Mouse (Mus musculus) limb, embryonic 11.5 days (tissue): Measurements from ENCODE around the gene Sspn. TPM values are rescaled to one million over a fixed set of nuclear protein-coding genes. Genes with fewer than 3 reads are reported as not detected.

ENCODE experiments used
- ATAC-seq: fragments of 200-750 bp; cut with Nextera tagmentation; 2 replicates; pipeline ENCODE4 v1.8.0; 2017; ENCODE audit warnings: low read depth; ENCODE audit not compliant: insufficient number of reproducible peaks, low FRiP score, low TSS enrichment
- DNase-seq: peaks from one replicate; pipeline ENCODE4 v3.0.0-alpha.2; 2015; ENCODE audit warnings: low spot score
- H3K27ac ChIP-seq: fragments of 300-500 bp; sonication (generic); replicated peaks from 2 replicates; pipeline ENCODE4 v1.5.1; 2014; ENCODE audit warnings: low read depth, mild to moderate bottlenecking, low read length
- H3K27me3 ChIP-seq: fragments of 300-500 bp; sonication (generic); 2 replicates; pipeline ENCODE4 v1.6.1; 2014; ENCODE audit warnings: mild to moderate bottlenecking, low read length, mixed read lengths; ENCODE audit not compliant: control insufficient read depth, insufficient read depth
- H3K36me3 ChIP-seq: fragments of 300-500 bp; sonication (generic); 2 replicates; pipeline ENCODE4 v1.6.1; 2014; ENCODE audit warnings: mild to moderate bottlenecking, low read length, moderate library complexity, mixed read lengths; ENCODE audit not compliant: control insufficient read depth, insufficient read depth
- H3K4me1 ChIP-seq: fragments of 300-500 bp; sonication (generic); 2 replicates; pipeline ENCODE4 v1.6.1; 2014; ENCODE audit warnings: low read length, mixed read lengths; ENCODE audit not compliant: control insufficient read depth, insufficient read depth
- H3K4me2 ChIP-seq: fragments of 300-500 bp; sonication (generic); 2 replicates; pipeline ENCODE4 v1.6.1; 2014; ENCODE audit warnings: low read depth, mild to moderate bottlenecking, moderate library complexity; ENCODE audit not compliant: severe bottlenecking
- H3K4me3 ChIP-seq: fragments of 300-500 bp; sonication (generic); 2 replicates; pipeline ENCODE4 v1.5.1; 2014; ENCODE audit warnings: low read depth, low read length
- H3K9ac ChIP-seq: fragments of 300-500 bp; sonication (generic); 2 replicates; pipeline ENCODE4 v1.6.1; 2014; ENCODE audit warnings: mild to moderate bottlenecking, low read length
- H3K9me3 ChIP-seq: fragments of 300-500 bp; sonication (generic); 2 replicates; pipeline ENCODE4 v1.6.1; 2016; ENCODE audit warnings: low read length; ENCODE audit not compliant: control insufficient read depth
- WGBS: fragments of 180-500 bp; shearing (Covaris S2); extraction: QIAGEN DNeasy Blood & Tissue Kit; methylation state at CpG from one replicate; pipeline ENCODE4 v1.1.7; 2014; 5-methylcytosine and 5-hydroxymethylcytosine counted together
- polyA plus RNA-seq: library from polyadenylated mRNA; unstranded; fragments of >200 nt; fragmentation: Nextera tagmentation; extraction: Ambion mirVana; gene quantifications from 2 replicates; pipeline ENCODE4 v1.2.1, GENCODE M21; 2014

The Sspn gene
- polyA plus RNA-seq, 1 experiment from 2014 or later: 4.7 TPM

- WGBS: 67% methylated on average over 5 of the region's 5 CpGs
- no peak for ATAC-seq
- no peak overlapping the region for H3K27ac ChIP-seq
- H3K4me3 ChIP-seq: no peak overlapping the region
- no peak overlapping the region for H3K4me2 ChIP-seq
- H3K9me3 ChIP-seq: no peaks in the 10 kb centered on the region
- no peaks in the 10 kb centered on the region for H3K36me3 ChIP-seq
- no peak overlapping the region for H3K9ac ChIP-seq
- 0 out of 2 replicates have a peak, but pooled peaks cover 4% of the 10 kb centered on the region for H3K4me1 ChIP-seq
- no peak for DNase-seq
- no peaks in the 10 kb centered on the region for H3K27me3 ChIP-seq
Measured at GRCm38 (mm10) chr6:145973356-145973755, 41.9 kb downstream of the Sspn start.

- DNase-seq: no peak
- 84% methylated on average over 7 of the region's 7 CpGs for WGBS
Measured at GRCm38 (mm10) chr6:145974766-145975165, 43.3 kb downstream of the Sspn start.

DNA sequence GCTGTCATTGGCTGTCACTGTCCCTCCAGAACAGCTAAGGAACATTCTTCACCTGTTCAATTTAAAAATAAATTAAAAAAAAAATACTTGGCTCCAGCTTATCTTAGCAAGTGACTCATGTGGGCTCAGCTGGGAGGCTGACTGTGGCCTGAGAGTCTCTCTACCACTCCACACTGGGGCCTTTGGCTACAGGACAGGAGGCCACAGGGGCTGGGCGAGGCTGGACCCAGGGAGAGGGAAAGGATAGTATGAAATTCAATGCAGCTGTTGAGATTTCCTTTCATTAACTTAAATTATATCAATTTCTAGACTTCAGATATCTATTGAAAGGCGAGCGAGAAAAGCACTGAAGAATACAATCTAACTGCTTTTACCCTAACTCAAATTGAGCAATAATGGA lies 45.9 kb downstream of the Sspn start:
- 0 out of 2 replicates have a peak, but pooled peaks cover 4% of the 10 kb centered on the region for H3K4me1 ChIP-seq
- 84% methylated on average over 3 of the region's 3 CpGs for WGBS
- H3K27ac ChIP-seq: no peak overlapping the region
- H3K9me3 ChIP-seq: no peaks in the 10 kb centered on the region
- no peak overlapping the region for H3K4me3 ChIP-seq
- H3K36me3 ChIP-seq: no peaks in the 10 kb centered on the region
- ATAC-seq (no peak), DNase-seq (no peak)
- no peak overlapping the region for H3K9ac ChIP-seq
- no peak overlapping the region for H3K4me2 ChIP-seq
- no peaks in the 10 kb centered on the region for H3K27me3 ChIP-seq

More at GRCm38 (mm10) chr6:145974766-145975165, 43.3 kb downstream of the Sspn start:
- H3K9me3 ChIP-seq: no peaks in the 10 kb centered on the region
- H3K27me3 ChIP-seq: no peaks in the 10 kb centered on the region
- no peak overlapping the region for H3K4me2 ChIP-seq
- no peak overlapping the region for H3K4me3 ChIP-seq
- H3K4me1 ChIP-seq: 0 out of 2 replicates have a peak, but pooled peaks cover 4% of the 10 kb centered on the region
- H3K36me3 ChIP-seq: no peaks in the 10 kb centered on the region
- no peak overlapping the region for H3K9ac ChIP-seq
- no peak overlapping the region for H3K27ac ChIP-seq
- no peak for ATAC-seq

DNA sequence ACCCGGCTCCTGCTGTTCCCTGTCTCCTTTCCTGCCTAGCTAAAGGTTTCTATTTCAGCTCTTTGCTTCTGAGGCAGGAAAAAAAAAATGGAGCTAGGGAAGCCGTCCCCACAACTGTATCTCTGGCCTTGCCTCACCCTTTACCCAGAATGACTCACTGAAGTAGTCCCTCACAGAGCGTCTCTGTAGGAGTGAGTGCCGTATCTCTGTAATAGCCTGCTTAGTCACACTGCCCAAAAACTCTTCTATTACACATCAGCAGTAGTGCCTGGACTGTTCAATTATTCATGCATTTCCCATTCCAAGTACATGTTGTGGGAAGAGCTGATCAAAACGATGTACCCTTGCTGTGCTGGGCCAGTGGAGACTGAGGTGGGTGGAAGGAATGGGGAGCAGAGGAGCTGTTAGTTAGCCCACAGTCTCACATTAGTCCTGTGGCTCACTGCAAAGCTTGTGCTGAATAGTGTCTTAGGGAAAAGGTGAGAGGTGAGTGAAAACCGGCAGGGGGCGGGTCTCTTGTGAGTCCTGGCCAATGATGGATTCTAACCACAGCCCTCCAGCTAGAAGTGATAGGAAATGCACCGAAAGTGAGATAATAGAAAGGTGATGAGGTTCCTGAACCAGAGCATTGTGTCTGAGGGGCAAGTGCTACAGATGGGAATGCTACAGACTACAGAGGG lies 46.5 kb downstream of the Sspn start:
- 0 out of 2 replicates have a peak, but pooled peaks cover 2% of the 10 kb centered on the region for H3K4me1 ChIP-seq
- H3K27me3 ChIP-seq: no peaks in the 10 kb centered on the region
- no peak overlapping the region for H3K27ac ChIP-seq
- H3K36me3 ChIP-seq: no peaks in the 10 kb centered on the region
- ATAC-seq: no peak
- H3K9me3 ChIP-seq: no peaks in the 10 kb centered on the region
- H3K4me2 ChIP-seq: no peak overlapping the region
- DNase-seq: no peak
- 80% methylated on average over 8 of the region's 8 CpGs for WGBS
- H3K4me3 ChIP-seq: no peak overlapping the region
- no peak overlapping the region for H3K9ac ChIP-seq

DNA sequence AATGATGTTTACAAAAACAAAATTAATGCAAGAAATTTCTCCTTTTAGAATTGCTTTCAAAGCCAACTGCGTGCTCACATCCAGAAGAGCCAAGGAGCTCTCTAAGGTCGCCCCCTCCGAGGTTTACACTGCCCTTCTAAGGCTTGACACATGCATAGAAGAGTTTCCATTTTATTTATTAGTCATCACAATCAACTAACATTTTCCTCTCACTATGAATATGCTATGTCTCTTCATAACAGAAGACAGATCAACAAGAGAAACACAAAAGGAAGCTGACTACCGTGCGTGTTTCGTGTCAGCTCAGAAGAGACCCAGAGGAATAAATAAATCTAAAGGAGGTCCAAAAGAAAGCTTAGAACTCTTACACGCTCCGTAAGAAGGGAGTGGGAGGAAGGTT lies 49.6 kb downstream of the Sspn start:
- Histone ChIP-seq H3K4me1 (no peaks in the 10 kb centered on the region), H3K4me3 (no peak overlapping the region), H3K27me3 (no peaks in the 10 kb centered on the region), H3K9ac (no peak overlapping the region), H3K36me3 (no peaks in the 10 kb centered on the region), H3K9me3 (no peaks in the 10 kb centered on the region), H3K27ac (no peak overlapping the region), H3K4me2 (no peak overlapping the region)
- WGBS: 89% methylated on average over 8 of the region's 8 CpGs
- no peak for ATAC-seq
- no peak for DNase-seq

DNA sequence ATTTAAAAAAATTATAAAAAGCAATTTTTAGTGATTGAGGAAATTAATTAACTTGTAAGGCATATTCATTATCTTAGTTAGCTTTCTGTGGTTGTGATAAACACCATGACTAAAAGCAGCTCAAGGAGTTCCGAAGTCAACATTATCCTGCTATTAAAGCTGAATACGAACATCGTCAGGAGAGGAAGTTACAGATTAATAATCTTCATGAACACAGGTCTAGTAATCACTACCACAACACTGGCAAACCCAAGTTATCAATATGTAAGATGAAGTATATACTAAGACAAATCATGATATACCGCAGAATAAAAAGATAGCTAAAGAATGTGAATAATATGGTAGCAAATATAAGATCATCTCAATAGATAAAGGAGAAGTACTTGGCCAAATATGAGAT lies 50.9 kb downstream of the Sspn start:
- Histone ChIP-seq H3K36me3 (no peaks in the 10 kb centered on the region), H3K9me3 (no peaks in the 10 kb centered on the region)
- 93% methylated on average over 4 of the region's 4 CpGs for WGBS

DNA sequence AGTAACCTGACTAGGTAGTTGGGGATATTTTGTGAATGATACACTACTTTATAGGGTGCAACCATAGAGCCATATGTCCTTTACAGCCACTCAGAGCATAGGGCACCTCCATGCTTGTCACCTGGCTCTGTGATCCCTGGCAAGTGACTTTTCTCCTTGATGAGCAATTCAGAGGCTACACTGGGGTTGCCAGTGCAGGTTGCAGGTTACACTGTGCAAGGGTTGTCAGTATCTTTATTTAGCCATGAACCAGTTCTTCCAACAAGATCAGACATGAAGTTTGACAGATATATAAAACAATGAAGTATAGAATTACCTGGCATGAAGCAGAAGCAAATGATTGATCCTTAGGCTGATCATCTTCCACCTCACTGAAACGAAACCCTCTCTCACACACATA lies 59.1 kb downstream of the Sspn start:
- H3K27me3 ChIP-seq: no peaks in the 10 kb centered on the region
- H3K4me2 ChIP-seq: no peak overlapping the region
- DNase-seq (no peak), ATAC-seq (no peak)
- 73% methylated on average over 1 of the region's 1 CpGs for WGBS
- H3K4me3 ChIP-seq: no peak overlapping the region
- no peaks in the 10 kb centered on the region for H3K36me3 ChIP-seq
- no peak overlapping the region for H3K9ac ChIP-seq
- no peak overlapping the region for H3K27ac ChIP-seq
- no peaks in the 10 kb centered on the region for H3K9me3 ChIP-seq
- H3K4me1 ChIP-seq: no peaks in the 10 kb centered on the region

More for the DNA sequence above, 50.9 kb downstream of the Sspn start:
- no peak for ATAC-seq
- no peak overlapping the region for H3K27ac ChIP-seq
- no peaks in the 10 kb centered on the region for H3K27me3 ChIP-seq
- no peaks in the 10 kb centered on the region for H3K4me1 ChIP-seq
- H3K9ac ChIP-seq: no peak overlapping the region
- H3K4me2 ChIP-seq: no peak overlapping the region
- DNase-seq: no peak
- no peak overlapping the region for H3K4me3 ChIP-seq

GRCm38 (mm10) chr6:145992526-145992925 lies 61.1 kb downstream of the Sspn start:
- ATAC-seq (no peak), DNase-seq (no peak)
- Histone ChIP-seq H3K9ac (no peak overlapping the region), H3K9me3 (no peaks in the 10 kb centered on the region), H3K27ac (no peak overlapping the region), H3K4me2 (no peak overlapping the region), H3K27me3 (no peaks in the 10 kb centered on the region), H3K4me1 (no peaks in the 10 kb centered on the region), H3K36me3 (no peaks in the 10 kb centered on the region), H3K4me3 (no peak overlapping the region)
- 82% methylated on average over 11 of the region's 11 CpGs for WGBS

DNA sequence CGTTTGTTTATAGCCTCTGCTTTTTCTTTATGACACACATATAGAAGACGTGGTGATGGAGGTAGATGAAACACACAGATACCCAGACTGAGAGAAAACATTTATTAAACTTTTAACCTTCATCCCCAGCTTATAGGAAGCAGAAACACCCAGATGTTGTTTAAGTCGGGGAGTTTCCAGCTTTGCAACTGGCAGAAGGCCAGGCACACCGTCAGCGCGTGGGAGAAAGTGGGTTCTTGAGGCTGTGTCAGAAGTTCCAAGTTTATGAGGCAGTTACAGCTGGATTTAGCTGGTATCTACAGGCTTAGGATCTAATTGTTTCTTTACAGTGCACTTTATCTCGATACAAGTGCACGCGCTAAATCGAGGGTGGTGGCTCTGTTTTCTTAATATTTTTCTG lies 61.5 kb downstream of the Sspn start:
- Histone ChIP-seq H3K4me2 (no peak overlapping the region), H3K27ac (no peak overlapping the region), H3K27me3 (no peaks in the 10 kb centered on the region), H3K36me3 (no peaks in the 10 kb centered on the region), H3K9ac (no peak overlapping the region), H3K9me3 (no peaks in the 10 kb centered on the region), H3K4me1 (no peaks in the 10 kb centered on the region), H3K4me3 (no peak overlapping the region)
- WGBS: 83% methylated on average over 10 of the region's 10 CpGs
- ATAC-seq: no peak
- DNase-seq: no peak
